Mouse (Mus musculus) urinary bladder, postnatal 14 days (tissue): ENCODE data around the gene Adgrf5.
"Not testable (repeated sequence)": the region's sequence is repeated elsewhere in the genome, so short reads cannot be mapped to it uniquely, and the experiment has no call there.

Experiments used
- DNase-seq: peaks from one replicate; pipeline ENCODE4 v3.0.0; 2021; ENCODE audit warnings: low spot score

Gene Adgrf5

GRCm38 (mm10) chr17:43460245-43461181, 100.3 kb downstream of the Adgrf5 start:
- DNase-seq: peak; percentile 68

GRCm38 (mm10) chr17:43470039-43470438, 109.8 kb downstream of the Adgrf5 start:
- DNase-seq: no peak

GRCm38 (mm10) chr17:43472558-43472957, 112.3 kb downstream of the Adgrf5 start:
- DNase-seq: no peak

- DNase-seq: no peak
Observed at GRCm38 (mm10) chr17:43474775-43475174, 114.5 kb downstream of the Adgrf5 start.

- DNase-seq: no peak
Observed at GRCm38 (mm10) chr17:43477621-43478020, 117.4 kb downstream of the Adgrf5 start.

- no peak for DNase-seq
Observed at GRCm38 (mm10) chr17:43485982-43486381, 125.7 kb downstream of the Adgrf5 start.

- DNase-seq: no peak
Observed at GRCm38 (mm10) chr17:43488439-43489151, 128.3 kb downstream of the Adgrf5 start.

GRCm38 (mm10) chr17:43490371-43490770, 130.1 kb downstream of the Adgrf5 start:
- DNase-seq: not testable (repeated sequence)

- DNase-seq: no peak
Observed at GRCm38 (mm10) chr17:43495502-43495901, 135.3 kb downstream of the Adgrf5 start.

- DNase-seq: no peak
Observed at GRCm38 (mm10) chr17:43497521-43497920, 137.3 kb downstream of the Adgrf5 start.

- no peak for DNase-seq
Observed at GRCm38 (mm10) chr17:43500513-43500912, 140.3 kb downstream of the Adgrf5 start.

GRCm38 (mm10) chr17:43501223-43501622, 141.0 kb downstream of the Adgrf5 start:
- DNase-seq: no peak

GRCm38 (mm10) chr17:43501631-43502030, 141.4 kb downstream of the Adgrf5 start:
- no peak for DNase-seq

GRCm38 (mm10) chr17:43502592-43502991, 142.3 kb downstream of the Adgrf5 start, which contains the start of gene Mep1a:
TSS of gene Mep1a (minus strand) at chr17:43502812.
- no peak for DNase-seq

- no peak for DNase-seq
Observed at GRCm38 (mm10) chr17:43503861-43504593, 143.8 kb downstream of the Adgrf5 start.

GRCm38 (mm10) chr17:43504594-43504934, 144.3 kb downstream of the Adgrf5 start:
- no peak for DNase-seq
